Mouse (Mus musculus) C2C12 (cell line): ENCODE results near the gene Rpp38.

Experiments used
- CTCF ChIP-seq: IDR thresholded peaks from one replicate; pipeline ENCODE4 v1.5.1; 2011; ENCODE audit not compliant: control insufficient read depth, insufficient read depth, insufficient read length
- MAX ChIP-seq: IDR thresholded peaks from one replicate; pipeline ENCODE4 v1.6.1; 2011; ENCODE audit warnings: mild to moderate bottlenecking, control low read depth

GRCm38 (mm10) chr2:3332056-3332455, 387 bp downstream of the Rpp38 start:
- no peak for TF ChIP-seq CTCF
- no peak for TF ChIP-seq MAX
